Mouse (Mus musculus) liver, embryonic 11.5 days (tissue): ENCODE results near the gene Rhot2. TPM values are rescaled to one million over a fixed set of nuclear protein-coding genes. Genes with fewer than 3 reads are reported as not detected.

Experiments
- ATAC-seq: fragments of 200-750 bp; cut with Nextera tagmentation; replicated peaks from 2 replicates; pipeline ENCODE4 v1.8.0; 2017; ENCODE audit warnings: moderate number of reproducible peaks, mild to moderate bottlenecking, moderate TSS enrichment, moderate library complexity; ENCODE audit not compliant: low FRiP score
- DNase-seq: peaks from one replicate; pipeline ENCODE4 v3.0.0-alpha.2; 2017; ENCODE audit warnings: low spot score
- H3K27ac ChIP-seq: fragments of 300-500 bp; sonication (generic); 2 replicates; pipeline ENCODE4 v1.5.1; 2014; ENCODE audit warnings: mild to moderate bottlenecking, low read depth, low read length, control low read depth
- H3K27me3 ChIP-seq: fragments of 300-500 bp; sonication (generic); replicated peaks from 2 replicates; pipeline ENCODE4 v1.6.1; 2014; ENCODE audit warnings: low read length, mixed read lengths; ENCODE audit not compliant: control insufficient read depth, insufficient read depth
- H3K36me3 ChIP-seq: fragments of 300-500 bp; sonication (generic); 2 replicates; pipeline ENCODE4 v1.6.1; 2014; ENCODE audit warnings: mild to moderate bottlenecking, low read length, moderate library complexity, mixed read lengths; ENCODE audit not compliant: control insufficient read depth, insufficient read depth
- H3K4me1 ChIP-seq: fragments of 300-500 bp; sonication (generic); replicated peaks from 2 replicates; pipeline ENCODE4 v1.6.1; 2014; ENCODE audit warnings: low read length, mixed read lengths; ENCODE audit not compliant: control insufficient read depth, insufficient read depth
- H3K4me2 ChIP-seq: fragments of 300-500 bp; sonication (generic); 2 replicates; pipeline ENCODE4 v1.6.1; 2014; ENCODE audit warnings: mild to moderate bottlenecking, control low read depth, moderate library complexity
- H3K4me3 ChIP-seq: fragments of 300-500 bp; sonication (generic); 2 replicates; pipeline ENCODE4 v1.5.1; 2014; ENCODE audit warnings: low read depth, low read length, control low read depth
- H3K9ac ChIP-seq: fragments of 300-500 bp; sonication (generic); 2 replicates; pipeline ENCODE4 v1.6.1; 2014; ENCODE audit warnings: low read depth, low read length, control low read depth
- H3K9me3 ChIP-seq: fragments of 300-500 bp; sonication (generic); 2 replicates; pipeline ENCODE4 v1.6.1; 2016; ENCODE audit warnings: low read length, inconsistent platforms, mixed read lengths; ENCODE audit not compliant: control insufficient read depth
- WGBS: fragments of 180-500 bp; shearing (Covaris S2); extraction: QIAGEN DNeasy Blood & Tissue Kit; methylation state at CpG from one replicate; pipeline ENCODE4 v1.1.7; 2014; 5-methylcytosine and 5-hydroxymethylcytosine counted together
- microRNA-seq: library from miRNA; unstranded; fragments of <30 nt; microRNA quantifications from one replicate; pipeline ENCODE4, GENCODE M21; 2017; ENCODE audit warnings: borderline number of aligned reads
- polyA plus RNA-seq: library from polyadenylated mRNA; unstranded; fragments of >200 nt; fragmentation: Nextera tagmentation; extraction: Ambion mirVana; gene quantifications from 2 replicates; pipeline ENCODE4 v1.2.1, GENCODE M21; 2014

Gene Rhot2
- polyA plus RNA-seq, 1 experiment from 2014 or later: 12.8 TPM

GRCm38 (mm10) chr17:25794197-25794596, 50.5 kb downstream of the Rhot2 start:
- Histone ChIP-seq H3K36me3 (no peaks in the 10 kb centered on the region), H3K4me2 (no peak overlapping the region), H3K9me3 (no peaks in the 10 kb centered on the region), H3K9ac (no peak overlapping the region), H3K4me3 (no peak overlapping the region), H3K4me1 (peaks cover 33% of the 10 kb centered on the region), H3K27me3 (no peaks in the 10 kb centered on the region), H3K27ac (no peak overlapping the region)
- no peak for ATAC-seq
- WGBS: 90% methylated on average over 13 of the region's 13 CpGs
- DNase-seq: no peak

DNA sequence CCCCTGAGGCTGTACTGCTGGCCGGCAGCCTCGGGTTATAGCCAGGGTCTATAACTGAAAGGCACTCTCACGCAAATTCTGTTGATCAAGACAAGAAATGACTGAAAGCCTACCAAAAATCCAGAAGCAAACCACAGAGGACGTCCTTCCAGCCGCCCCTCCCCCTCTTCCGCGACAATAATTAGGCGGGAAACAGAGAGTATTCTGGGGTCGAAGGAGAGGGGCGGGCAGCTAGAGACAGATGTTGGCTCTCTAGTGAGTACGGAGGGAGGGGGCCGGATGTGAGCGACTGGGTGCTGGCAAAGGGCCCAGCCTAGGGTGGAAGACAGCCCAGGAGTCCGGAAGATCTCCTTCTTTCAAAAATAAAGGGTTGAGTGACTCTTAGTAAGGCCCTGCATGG, 52.0 kb downstream of the Rhot2 start, which contains the start of gene Fam173a:
TSS of gene Fam173a (minus strand) at position 287 of the 400 bp plus-strand sequence.
- peak; percentile 71 for DNase-seq
- no peaks in the 10 kb centered on the region; the same call in 1 of the 2 replicates for H3K36me3 ChIP-seq
- WGBS: 1% methylated on average over 14 of the region's 14 CpGs
- H3K27ac ChIP-seq: peak within 1 kb of the TSS; percentile 94
- peak within 1 kb of the TSS; percentile 81 for H3K9ac ChIP-seq
- no peaks in the 10 kb centered on the region for H3K9me3 ChIP-seq
- peaks cover 32% of the 10 kb centered on the region for H3K4me1 ChIP-seq
- H3K27me3 ChIP-seq: no peaks in the 10 kb centered on the region
- peak within 1 kb of the TSS; percentile 82 for H3K4me2 ChIP-seq
- peak within 1 kb of the TSS; percentile 85 for H3K4me3 ChIP-seq
- peak; percentile 46; the same call in 1 of the 2 replicates for ATAC-seq

DNA sequence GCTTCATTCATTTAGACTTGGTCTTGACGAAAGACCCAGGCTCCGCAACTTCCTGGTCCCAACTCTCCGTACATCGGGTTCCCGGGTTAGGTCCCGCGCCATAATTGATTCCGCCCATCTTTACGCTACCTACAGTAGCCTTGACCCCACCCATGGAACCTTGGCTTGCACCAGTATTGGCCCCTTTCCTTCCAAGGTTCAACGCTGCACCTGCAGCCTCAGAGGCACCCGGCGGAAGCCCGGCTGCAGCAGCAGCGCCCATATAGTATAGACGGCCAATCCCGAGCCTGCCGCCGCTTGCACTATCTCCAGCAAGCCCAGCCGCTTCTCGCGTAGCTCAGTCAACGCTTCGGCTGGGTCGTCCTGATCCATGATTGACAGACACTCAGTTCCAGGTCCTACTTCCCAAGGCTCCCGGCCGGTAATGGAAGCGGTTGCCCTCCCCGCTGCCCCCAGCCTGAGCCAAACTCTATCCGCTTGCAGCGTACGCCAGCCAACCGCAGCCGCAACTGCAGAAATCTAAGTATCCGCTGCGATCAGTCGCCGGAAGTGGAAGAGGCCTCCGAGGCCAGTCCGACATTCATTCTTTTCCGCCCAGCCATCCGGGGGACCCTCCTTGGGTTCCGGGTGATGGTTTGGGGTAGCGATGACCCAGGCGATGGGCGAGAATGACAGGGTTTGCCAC, 52.7 kb downstream of the Rhot2 start:
- ATAC-seq (peak; percentile 69), DNase-seq (peak; percentile 86)
- under 1% methylated on average over 45 of the region's 45 CpGs for WGBS
- Histone ChIP-seq H3K4me3 (peak overlapping the region; percentile 85), H3K9me3 (no peaks in the 10 kb centered on the region), H3K4me2 (peak overlapping the region; percentile 82), H3K9ac (peak overlapping the region; percentile 81), H3K27me3 (no peaks in the 10 kb centered on the region), H3K4me1 (peaks cover 28% of the 10 kb centered on the region), H3K36me3 (no peaks in the 10 kb centered on the region; the same call in 1 of the 2 replicates), H3K27ac (peak overlapping the region; percentile 94)

DNA sequence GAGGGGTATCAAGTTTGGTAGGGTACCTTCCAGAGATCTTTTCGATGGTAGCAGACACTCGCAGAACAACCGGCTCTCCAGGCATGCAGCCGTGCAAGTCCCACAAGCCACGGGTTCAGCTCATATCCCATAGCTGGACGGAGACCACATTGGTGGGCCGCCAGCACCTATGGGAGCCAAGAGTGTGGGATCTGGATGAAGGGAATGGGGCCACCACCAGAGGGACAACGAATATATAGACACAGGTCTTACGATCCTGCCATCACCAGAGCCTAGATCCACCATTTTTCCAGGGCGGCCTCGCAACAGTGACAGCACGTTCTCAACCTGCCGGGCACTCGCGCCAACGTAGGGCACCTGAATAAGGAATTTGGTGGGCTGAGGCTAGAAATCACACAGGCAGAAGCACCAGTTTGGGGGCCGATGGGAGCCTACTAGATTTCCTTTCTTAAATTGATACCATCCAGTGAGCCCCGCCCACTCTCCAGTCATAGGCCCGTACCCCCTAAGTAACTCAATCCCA, 53.3 kb downstream of the Rhot2 start:
- Histone ChIP-seq H3K4me3 (peak overlapping the region; percentile 85), H3K4me2 (peak overlapping the region; percentile 82), H3K4me1 (peaks cover 28% of the 10 kb centered on the region), H3K9ac (peak overlapping the region; percentile 81), H3K27me3 (no peaks in the 10 kb centered on the region), H3K27ac (peak overlapping the region; percentile 94), H3K36me3 (no peaks in the 10 kb centered on the region; the same call in 1 of the 2 replicates), H3K9me3 (no peaks in the 10 kb centered on the region)
- 30% methylated on average over 19 of the region's 19 CpGs for WGBS
- no peak; the same call in 1 of the 2 replicates for ATAC-seq
- DNase-seq: no peak

Small RNAs within 50 kb of the gene (microRNA-seq; reads per million reads assigned to microRNA genes)
- 2.1 reads per million for gene Mir3082

Other genes starting within 250 kb of the Rhot2 start
- 0.42 and 1.3 TPM in 2 replicates for gene Gng13, start 127.7 kb downstream of the Rhot2 start, polyA plus RNA-seq
- gene Chtf18, start 117.4 kb downstream of the Rhot2 start, polyA plus RNA-seq: 32.0 and 35.6 TPM in 2 replicates
- gene Rpusd1, start 117.2 kb downstream of the Rhot2 start, polyA plus RNA-seq: 16.6 and 17.5 TPM in 2 replicates
- not detected in 2 replicates for gene Mslnl, start 108.8 kb downstream of the Rhot2 start, polyA plus RNA-seq
- 0.29 and 0.55 TPM in 2 replicates for gene Msln, start 90.5 kb downstream of the Rhot2 start, polyA plus RNA-seq
- gene Narfl, start 71.1 kb downstream of the Rhot2 start, polyA plus RNA-seq: 28.4 and 29.9 TPM in 2 replicates
- gene Haghl, start 59.2 kb downstream of the Rhot2 start, polyA plus RNA-seq: 22.7 and 25.0 TPM in 2 replicates
- 0.25 and 0.33 TPM in 2 replicates for gene Ccdc78, start 58.3 kb downstream of the Rhot2 start, polyA plus RNA-seq
- gene Fam173a, start 52.0 kb downstream of the Rhot2 start, polyA plus RNA-seq: 83.7 and 83.8 TPM in 2 replicates
- not detected in 2 replicates for gene AC134908.4, start 49.2 kb downstream of the Rhot2 start, polyA plus RNA-seq
- gene Metrn, start 47.7 kb downstream of the Rhot2 start, polyA plus RNA-seq: 7.6 and 10.8 TPM in 2 replicates
- 0.99 and 1.2 TPM in 2 replicates for gene Fbxl16, start 35.8 kb downstream of the Rhot2 start, polyA plus RNA-seq
- 29.8 and 31.9 TPM in 2 replicates for gene Wdr24, start 21.2 kb downstream of the Rhot2 start, polyA plus RNA-seq
- gene Jmjd8, start 16.0 kb downstream of the Rhot2 start, polyA plus RNA-seq: 36.6 and 37.0 TPM in 2 replicates
- gene Stub1, start 11.4 kb downstream of the Rhot2 start, polyA plus RNA-seq: 249 and 252 TPM in 2 replicates
- gene Rhbdl1, start 7.6 kb downstream of the Rhot2 start, polyA plus RNA-seq: 0.60 and 1.6 TPM in 2 replicates
- 0.78 and 1.1 TPM in 2 replicates for gene Gm20683, start 3.1 kb downstream of the Rhot2 start, polyA plus RNA-seq
- gene Wdr90, start 16.6 kb upstream of the Rhot2 start, polyA plus RNA-seq: 22.2 and 25.7 TPM in 2 replicates
- 96.5 and 110 TPM in 2 replicates for gene Mcrip2, start 23.9 kb upstream of the Rhot2 start, polyA plus RNA-seq
- 70.7 and 74.5 TPM in 2 replicates for gene Mettl26, start 30.2 kb upstream of the Rhot2 start, polyA plus RNA-seq
- gene Wfikkn1, start 36.0 kb upstream of the Rhot2 start, polyA plus RNA-seq: 2.1 and 2.4 TPM in 2 replicates
- 9.9 and 10.7 TPM in 2 replicates for gene Rab40c, start 74.9 kb upstream of the Rhot2 start, polyA plus RNA-seq
- 137 and 139 TPM in 2 replicates for gene Pigq, start 100.1 kb upstream of the Rhot2 start, polyA plus RNA-seq
- gene Nhlrc4, start 100.1 kb upstream of the Rhot2 start, polyA plus RNA-seq: 0.85 and 1.4 TPM in 2 replicates
- 0.68 and 0.85 TPM in 2 replicates for gene A930017K11Rik, start 107.7 kb upstream of the Rhot2 start, polyA plus RNA-seq
- gene Capn15, start 140.9 kb upstream of the Rhot2 start, polyA plus RNA-seq: 23.0 and 27.4 TPM in 2 replicates
- 7.0 and 7.6 TPM in 2 replicates for gene Rab11fip3, start 224.7 kb upstream of the Rhot2 start, polyA plus RNA-seq
- gene Decr2, start 245.5 kb upstream of the Rhot2 start, polyA plus RNA-seq: 18.2 and 20.1 TPM in 2 replicates